In the genomic region with DNA sequence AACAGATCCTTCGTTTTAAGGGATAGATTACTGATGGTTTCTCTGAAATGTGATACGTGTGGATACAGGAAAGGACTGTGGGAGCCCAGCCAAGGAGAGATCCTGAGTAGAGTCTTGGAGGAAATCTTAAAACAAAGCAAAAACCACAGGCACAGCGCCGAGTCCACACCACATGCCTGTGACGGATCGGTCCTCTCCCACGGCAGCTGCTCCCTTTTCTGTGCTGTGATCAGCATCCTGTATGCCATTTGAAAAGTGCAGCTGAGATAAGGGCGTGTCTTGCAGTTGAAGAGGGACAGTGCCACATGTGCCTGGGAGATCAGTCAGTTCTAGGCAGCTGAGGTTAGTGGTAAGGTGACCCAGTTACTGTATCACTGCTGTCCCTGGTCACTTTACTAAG, we compare ENCODE assay signal across 10 mouse cellular contexts. TPM values are rescaled to one million over a fixed set of nuclear protein-coding genes. Genes with fewer than 3 reads are reported as not detected.
DNase-seq lines count a peak whose midpoint lies in the region; ATAC-seq lines count a peak whose summit lies in the region.
"Had no signal": no experiment of that assay in that cellular context is flagged by ENCODE, and none has a peak within 500 bp of the region (broad histone marks: within the 10 kb centered on the region; RNA-seq: fewer than 3 reads in every experiment).

No protein-coding gene starts in this region.

- no peak overlapping the region for H3K4me3 ChIP-seq in kidney, embryonic 15.5 days (replicated peaks)
- H3K4me3 ChIP-seq: midbrain, embryonic 12.5 days had no signal

- 45% methylated on average over 8 of the region's 8 CpGs for WGBS in kidney, embryonic 15.5 days

- H3K27me3 ChIP-seq in kidney, embryonic 15.5 days = no peaks in the 10 kb centered on the region
- H3K27me3 ChIP-seq: midbrain, embryonic 12.5 days had no signal

- H3K36me3 ChIP-seq in kidney, embryonic 15.5 days = 0 out of 2 replicates have a peak, but pooled peaks cover 4% of the 10 kb centered on the region
- H3K36me3 ChIP-seq: midbrain, embryonic 12.5 days had no signal

- no peak overlapping the region for H3K4me2 ChIP-seq in kidney, embryonic 15.5 days
- H3K4me2 ChIP-seq: hindbrain, embryonic 14.5 days; midbrain, embryonic 12.5 days had no signal

- no peak overlapping the region for H3K9ac ChIP-seq in kidney, embryonic 15.5 days
- H3K9ac ChIP-seq: hindbrain, embryonic 14.5 days; midbrain, embryonic 12.5 days had no signal

- H3K27ac ChIP-seq in kidney, embryonic 15.5 days = no peak overlapping the region
- H3K27ac ChIP-seq: hindbrain, embryonic 14.5 days; midbrain, embryonic 12.5 days had no signal

- peak; percentile 50 for ATAC-seq in frontal cortex, adult (ENCODE audit: low TSS enrichment)
- no peak for ATAC-seq in kidney, embryonic 15.5 days (replicated peaks; ENCODE audit: low FRiP score)
- ATAC-seq in erythroid progenitor cell, adult 5-6 weeks (replicated peaks; ENCODE audit: low FRiP score, poor library complexity, severe bottlenecking) = 0 out of 2 replicates have a peak, but pooled peaks have one; percentile 37

- no peak for DNase-seq in frontal cortex, postnatal 10 days (ENCODE audit: low spot score in 2 of 2)
- DNase-seq in kidney, postnatal 14 days = peak; percentile 63
- DNase-seq in naive thymus-derived CD4-positive, alpha-beta T cell, adult 2 months (ENCODE audit: low read depth) = peak; percentile 8
- no peak for DNase-seq in spleen, postnatal 14 days (ENCODE audit: low spot score in 2 of 2)
- DNase-seq in cerebellum, postnatal 25 days = no peak

- H3K4me1 ChIP-seq in kidney, embryonic 15.5 days = peaks cover 3% of the 10 kb centered on the region; the same call in 1 of the 2 replicates
- H3K4me1 ChIP-seq: midbrain, embryonic 12.5 days had no signal

- no peaks in the 10 kb centered on the region for H3K9me3 ChIP-seq in kidney, embryonic 15.5 days (replicated peaks)
- H3K9me3 ChIP-seq: midbrain, embryonic 12.5 days had no signal

RNA-seq across cellular contexts. Expression of a gene that starts 39.3 kb away (rescaled TPM):
- 18.5 and 19.7 TPM in 2 replicates for polyA plus RNA-seq in kidney, embryonic 15.5 days (2015; fragmentation: Nextera tagmentation; extraction: Ambion mirVana)
- total RNA-seq in erythroid progenitor cell, adult 5-6 weeks (2015; ENCODE audit: low replicate concordance) = 27.2 and 36.0 TPM in 2 replicates
- 49.9 and 78.3 TPM in 2 replicates for total RNA-seq in erythroid progenitor cell, adult 5-6 weeks (2017; ENCODE audit: low replicate concordance)

RNA-seq across cellular contexts. Expression of a gene that starts 41.7 kb away (rescaled TPM):
- polyA plus RNA-seq in kidney, embryonic 15.5 days (2015; fragmentation: Nextera tagmentation; extraction: Ambion mirVana) = 18.5 and 18.8 TPM in 2 replicates
- 149 and 194 TPM in 2 replicates for total RNA-seq in erythroid progenitor cell, adult 5-6 weeks (2015; ENCODE audit: low replicate concordance)
- total RNA-seq in erythroid progenitor cell, adult 5-6 weeks (2017; ENCODE audit: low replicate concordance) = 172 and 291 TPM in 2 replicates

Comparison
In these comparisons a context has a peak if more than half of its experiments do, and no peak if none do; other contexts are left out.
1. DNase-seq: peak in kidney, postnatal 14 days (single experiment) and naive thymus-derived CD4-positive, alpha-beta T cell, adult 2 months (single experiment); none in frontal cortex, postnatal 10 days (0 of 2), spleen, postnatal 14 days (0 of 2) and cerebellum, postnatal 25 days (0 of 2).